Mouse (Mus musculus) C2C12 (cell line): ENCODE results near the gene Cd70. TPM values are rescaled to one million over a fixed set of nuclear protein-coding genes. Genes with fewer than 3 reads are reported as not detected.

Source experiments
- H3K27me3 ChIP-seq: one replicate; pipeline ENCODE4 v1.6.1; 2011; ENCODE audit not compliant: control insufficient read depth, insufficient read depth, insufficient read length
- H3K36me3 ChIP-seq: one replicate; pipeline ENCODE4 v1.6.1; 2011; ENCODE audit not compliant: control insufficient read depth, insufficient read depth
- H3K4me3 ChIP-seq: one replicate; pipeline ENCODE4 v1.5.1; 2011; ENCODE audit warnings: mild to moderate bottlenecking, control low read depth; ENCODE audit not compliant: poor library complexity, insufficient read depth, severe bottlenecking
- H3K79me2 ChIP-seq: one replicate; pipeline ENCODE4 v1.6.1; 2011; ENCODE audit not compliant: control insufficient read depth, insufficient read depth
- H3K79me3 ChIP-seq: one replicate; pipeline ENCODE4 v1.6.1; 2011; ENCODE audit warnings: low read depth, control low read depth
- H3ac ChIP-seq: one replicate; pipeline ENCODE3; 2011; ENCODE audit warnings: low read depth; ENCODE audit not compliant: control insufficient read depth, insufficient read length
- CEBPB ChIP-seq: IDR thresholded peaks from one replicate; pipeline ENCODE4 v1.6.1; 2011; ENCODE audit warnings: low read depth, mild to moderate bottlenecking, control low read depth, moderate library complexity
- CTCF ChIP-seq: IDR thresholded peaks from one replicate; pipeline ENCODE4 v1.5.1; 2011; ENCODE audit not compliant: control insufficient read depth, insufficient read depth, insufficient read length
- FOSL1 ChIP-seq: IDR thresholded peaks from one replicate; pipeline ENCODE4 v1.8.0; 2011; ENCODE audit warnings: mild to moderate bottlenecking, low read length; ENCODE audit not compliant: poor library complexity, insufficient read depth, severe bottlenecking
- MAX ChIP-seq: IDR thresholded peaks from one replicate; pipeline ENCODE4 v1.6.1; 2011; ENCODE audit warnings: mild to moderate bottlenecking, control low read depth
- MYOD1 ChIP-seq: IDR thresholded peaks from one replicate; pipeline ENCODE4 v1.6.1; 2011; ENCODE audit warnings: low read depth; ENCODE audit not compliant: control insufficient read depth, insufficient read length
- MYOG ChIP-seq: IDR thresholded peaks from one replicate; pipeline ENCODE4 v1.6.1; 2011; ENCODE audit not compliant: control insufficient read depth, insufficient read length; ENCODE audit errors: extremely low read depth
- USF1 ChIP-seq: IDR thresholded peaks from one replicate; pipeline ENCODE4 v1.6.1; 2011; ENCODE audit warnings: low read depth, mild to moderate bottlenecking, control low read depth, moderate library complexity
- polyA plus RNA-seq: library from polyadenylated mRNA; unstranded; fragments of >200 nt; fragmentation: generic; extraction: Trizol; gene quantifications from one replicate; pipeline ENCODE4 v1.2.1, GENCODE M21; 2012; ENCODE audit warnings: missing spikeins

The Cd70 gene
- polyA plus RNA-seq, 1 experiment, result not detected

DNA sequence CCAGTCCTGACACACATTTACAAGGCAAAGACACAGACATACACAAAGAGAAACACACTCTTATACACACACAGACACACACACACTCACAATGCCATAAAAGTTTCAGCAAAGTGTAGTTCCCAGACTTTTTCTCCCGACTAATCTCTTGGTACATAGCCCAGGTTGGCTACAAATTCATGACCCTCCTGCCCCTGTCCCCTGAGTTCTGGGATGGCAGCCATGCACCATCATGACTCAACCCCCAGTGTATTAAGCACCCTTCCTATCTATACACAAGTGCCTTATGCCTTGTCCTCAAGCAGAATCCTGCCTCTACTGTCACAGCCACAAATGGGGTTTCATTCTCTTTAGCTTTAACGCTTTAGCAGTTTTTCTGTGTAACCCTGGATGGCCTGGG, 32.8 kb downstream of the Cd70 start:
- Histone ChIP-seq H3K79me3 (no peaks in the 10 kb centered on the region), H3K36me3 (no peaks in the 10 kb centered on the region), H3K79me2 (no peaks in the 10 kb centered on the region), H3K27me3 (no peaks in the 10 kb centered on the region), H3K4me3 (no peak overlapping the region), H3ac (no peak overlapping the region)
- no peak for TF ChIP-seq MYOG
- TF ChIP-seq CEBPB, result no peak
- TF ChIP-seq FOSL1, result no peak

DNA sequence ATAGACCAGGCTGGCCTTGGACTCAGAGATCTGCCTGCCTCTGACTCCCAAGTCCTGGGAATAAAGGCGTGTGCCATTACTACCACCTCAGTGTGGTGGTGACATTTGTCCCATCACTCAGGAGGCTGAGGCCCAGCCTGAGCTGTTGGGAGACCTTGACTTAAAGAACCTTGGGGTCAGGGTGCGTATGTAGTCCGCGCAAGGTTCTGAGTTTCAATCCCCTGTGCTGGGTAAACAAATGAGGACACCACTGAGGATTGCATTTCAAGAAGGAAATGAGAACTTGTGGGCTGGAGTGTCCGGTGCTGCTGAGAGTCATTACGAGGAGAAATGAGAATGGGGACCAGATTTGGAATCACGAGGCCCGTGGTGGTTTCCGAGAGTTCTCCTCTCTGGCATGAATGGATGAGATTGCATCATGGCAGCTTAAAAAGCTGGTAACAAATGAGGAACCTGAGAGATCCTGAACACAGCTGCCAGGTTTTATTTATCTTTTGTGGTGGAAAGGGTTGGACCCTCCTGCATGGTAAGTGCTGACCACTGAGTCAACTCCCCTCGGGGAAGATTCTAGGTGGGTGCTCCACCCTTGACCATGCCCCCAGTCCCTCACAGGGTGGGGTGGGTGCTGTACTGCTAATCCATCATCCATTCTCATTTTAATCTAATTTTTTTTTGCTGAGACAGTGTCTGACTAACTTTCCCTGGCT, 36.7 kb downstream of the Cd70 start:
- Histone ChIP-seq H3K4me3 (no peak overlapping the region), H3K36me3 (no peaks in the 10 kb centered on the region), H3K79me2 (no peaks in the 10 kb centered on the region), H3ac (no peak overlapping the region), H3K27me3 (no peaks in the 10 kb centered on the region), H3K79me3 (no peaks in the 10 kb centered on the region)
- no peak for TF ChIP-seq CEBPB
- TF ChIP-seq MAX, result no peak

DNA sequence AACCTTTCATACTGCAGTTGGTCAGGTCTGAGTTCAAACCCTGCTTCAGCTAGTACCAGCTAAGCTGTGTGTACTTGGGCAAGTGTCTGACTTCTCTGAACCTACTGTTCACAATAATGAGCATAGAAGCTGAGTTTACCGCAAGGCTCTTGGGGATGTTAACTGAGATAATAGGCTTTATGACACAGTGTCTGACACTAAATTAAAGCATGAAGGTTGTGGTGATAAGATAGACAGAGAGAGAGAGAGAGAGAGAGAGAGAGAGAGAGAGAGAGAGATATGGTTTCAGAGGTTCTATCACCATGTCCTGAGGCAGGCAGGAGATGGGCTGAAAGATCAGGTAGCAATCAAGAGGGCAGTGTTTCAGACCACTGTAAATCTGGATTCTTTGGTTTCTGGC, 39.6 kb downstream of the Cd70 start:
- Histone ChIP-seq H3K79me2 (peaks cover 21% of the 10 kb centered on the region), H3ac (no peak overlapping the region), H3K27me3 (no peaks in the 10 kb centered on the region), H3K36me3 (no peaks in the 10 kb centered on the region), H3K4me3 (no peak overlapping the region), H3K79me3 (peaks cover 8% of the 10 kb centered on the region)
- TF ChIP-seq MYOD1 (no peak), CTCF (no peak), FOSL1 (no peak)

DNA sequence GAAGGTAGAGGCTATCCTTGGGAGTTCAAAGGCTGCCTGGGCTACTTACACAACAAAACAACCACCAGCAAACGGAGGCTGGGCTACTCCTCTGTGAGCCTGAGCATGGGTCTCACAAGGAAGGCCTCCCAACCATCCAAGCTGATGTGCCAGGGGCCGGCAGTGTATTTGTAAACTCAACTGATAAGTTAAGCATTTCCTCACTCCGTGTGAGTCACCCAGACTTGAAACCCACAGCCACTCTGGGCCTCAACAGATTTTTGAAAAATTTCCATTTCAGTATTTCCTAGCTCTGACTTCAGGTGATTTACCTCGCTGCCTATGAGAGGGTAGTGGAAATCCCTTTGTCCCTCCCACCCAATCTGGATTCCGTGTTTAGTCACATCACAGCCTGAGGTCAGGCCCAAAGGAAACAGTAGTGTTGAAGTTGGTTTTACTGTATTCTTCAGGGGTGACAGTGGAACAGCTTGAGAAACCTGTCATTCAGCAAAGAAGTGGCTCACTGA, 40.9 kb downstream of the Cd70 start:
- no peak overlapping the region for H3K4me3 ChIP-seq
- H3K79me2 ChIP-seq, result peaks cover 21% of the 10 kb centered on the region
- no peaks in the 10 kb centered on the region for H3K27me3 ChIP-seq
- peaks cover 8% of the 10 kb centered on the region for H3K79me3 ChIP-seq
- H3K36me3 ChIP-seq, result no peaks in the 10 kb centered on the region
- TF ChIP-seq FOSL1 (no peak), MAX (no peak), MYOD1 (no peak), MYOG (no peak), CTCF (no peak), CEBPB (no peak), USF1 (no peak)
- H3ac ChIP-seq, result no peak overlapping the region

DNA sequence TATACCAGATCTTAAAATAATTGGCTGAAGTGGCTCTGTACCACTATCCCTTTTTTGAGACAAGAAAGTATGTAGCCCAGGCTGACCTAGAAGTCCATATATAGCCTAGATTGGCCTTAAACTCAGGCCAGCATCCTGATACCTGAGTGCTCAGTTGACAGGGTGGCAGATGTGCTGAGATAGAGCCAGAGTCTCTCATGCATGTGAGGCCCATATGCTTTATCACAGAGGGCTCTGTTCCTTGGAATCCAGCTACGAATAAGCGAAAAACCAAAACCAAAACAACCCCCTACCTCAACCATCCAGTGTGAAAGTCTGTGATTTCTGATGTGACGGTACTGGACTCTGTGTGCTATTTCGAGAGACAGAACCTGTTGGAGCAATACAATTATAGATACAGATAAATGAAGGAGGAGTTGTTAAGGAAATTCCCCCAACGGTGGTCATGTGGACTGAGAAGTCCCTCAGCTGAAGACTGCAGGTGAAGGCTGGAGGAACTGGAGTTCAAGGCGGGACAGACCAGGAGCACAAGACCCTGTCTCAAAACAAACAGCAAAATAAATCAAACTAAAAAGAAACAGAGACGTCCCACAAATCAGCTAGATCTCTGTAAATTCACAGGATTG, 41.4 kb downstream of the Cd70 start:
- peaks cover 21% of the 10 kb centered on the region for H3K79me2 ChIP-seq
- no peak overlapping the region for H3ac ChIP-seq
- H3K79me3 ChIP-seq, result peaks cover 8% of the 10 kb centered on the region
- no peak for TF ChIP-seq USF1
- TF ChIP-seq MAX, result no peak
- TF ChIP-seq FOSL1, result no peak
- TF ChIP-seq CEBPB, result no peak
- no peak for TF ChIP-seq CTCF
- no peak for TF ChIP-seq MYOD1
- no peaks in the 10 kb centered on the region for H3K36me3 ChIP-seq
- no peaks in the 10 kb centered on the region for H3K27me3 ChIP-seq
- H3K4me3 ChIP-seq, result no peak overlapping the region

DNA sequence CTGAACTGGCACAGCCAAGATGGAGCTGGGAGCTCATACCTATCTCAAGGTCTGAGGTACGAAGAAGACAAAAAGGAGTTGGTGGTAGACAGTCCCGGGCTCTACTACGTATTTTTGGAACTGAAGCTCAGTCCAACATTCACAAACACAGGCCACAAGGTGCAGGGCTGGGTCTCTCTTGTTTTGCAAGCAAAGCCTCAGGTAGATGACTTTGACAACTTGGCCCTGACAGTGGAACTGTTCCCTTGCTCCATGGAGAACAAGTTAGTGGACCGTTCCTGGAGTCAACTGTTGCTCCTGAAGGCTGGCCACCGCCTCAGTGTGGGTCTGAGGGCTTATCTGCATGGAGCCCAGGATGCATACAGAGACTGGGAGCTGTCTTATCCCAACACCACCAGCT, 42.5 kb downstream of the Cd70 start:
- Histone ChIP-seq H3K36me3 (no peaks in the 10 kb centered on the region), H3K79me3 (peaks cover 8% of the 10 kb centered on the region), H3K79me2 (peaks cover 21% of the 10 kb centered on the region), H3K4me3 (no peak overlapping the region), H3K27me3 (no peaks in the 10 kb centered on the region), H3ac (no peak overlapping the region)
- TF ChIP-seq CEBPB (no peak), MYOG (no peak), USF1 (no peak)
